Mouse (Mus musculus) brain, adult 2 months (tissue): Measurements from ENCODE around the gene Tedc2.

ENCODE experiments used
- DNase-seq: peaks from one replicate; pipeline ENCODE4 v3.0.0; 2011; ENCODE audit warnings: low read depth, low spot score

Gene Tedc2

DNA sequence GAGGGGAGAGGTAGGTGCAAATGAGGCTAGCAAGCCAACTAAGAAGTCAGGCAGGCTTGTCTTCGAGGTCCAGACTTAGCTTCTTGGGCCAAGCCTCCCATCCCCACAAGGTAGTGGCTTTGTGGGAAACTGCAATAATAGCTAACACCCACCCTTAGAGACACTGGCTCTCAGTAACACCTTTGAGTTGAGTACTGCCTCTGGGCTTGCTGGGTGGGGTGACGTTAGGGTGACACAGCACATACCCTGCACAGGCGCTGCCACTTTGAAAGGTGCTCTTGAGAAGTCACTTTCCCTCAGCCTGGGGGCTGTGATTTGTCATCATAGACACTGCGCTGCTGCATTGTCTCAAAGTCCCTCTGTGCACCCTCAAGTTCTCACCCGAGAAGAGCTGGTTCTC, 26.9 kb downstream of the Tedc2 start:
- DNase-seq, result no peak

DNA sequence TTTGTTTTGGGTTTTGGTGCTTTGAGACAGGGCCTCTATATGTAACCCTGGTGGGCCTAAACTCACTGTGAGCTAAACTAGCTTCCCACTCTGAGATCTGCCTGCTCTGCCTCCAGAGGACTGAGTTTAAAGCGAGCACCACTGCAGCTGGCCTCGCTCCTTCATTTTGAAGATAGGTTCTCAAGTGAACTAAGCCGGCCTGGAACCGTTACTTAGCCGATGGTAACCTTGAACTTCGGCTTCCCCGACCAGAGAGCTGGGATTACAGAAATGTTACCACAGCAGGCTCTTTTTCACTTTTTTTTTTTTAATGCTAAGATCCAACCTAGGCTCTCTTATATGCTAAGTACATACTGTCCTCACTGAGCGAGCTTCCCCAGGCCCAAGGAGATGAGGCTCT, 27.4 kb downstream of the Tedc2 start:
- DNase-seq, result no peak

DNA sequence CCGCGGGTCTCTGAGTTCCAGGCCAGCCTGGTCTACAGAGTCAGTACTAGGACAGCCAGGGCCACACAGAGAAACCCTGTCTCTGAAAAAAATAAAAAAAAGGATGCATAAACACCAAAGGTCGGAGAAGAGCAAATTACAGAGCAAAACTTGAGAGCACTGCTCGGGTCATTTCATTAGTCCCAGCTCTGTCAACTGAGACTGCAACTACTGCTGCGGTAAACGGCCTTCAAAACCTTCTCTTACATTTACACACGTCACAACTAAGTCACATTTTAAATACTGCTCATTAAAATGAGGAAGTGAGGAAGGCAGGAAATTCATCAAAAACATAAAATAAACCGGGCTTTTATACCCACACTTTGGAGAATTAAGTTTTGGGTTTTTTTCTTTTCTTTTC, 27.8 kb downstream of the Tedc2 start:
- DNase-seq, result no peak

DNA sequence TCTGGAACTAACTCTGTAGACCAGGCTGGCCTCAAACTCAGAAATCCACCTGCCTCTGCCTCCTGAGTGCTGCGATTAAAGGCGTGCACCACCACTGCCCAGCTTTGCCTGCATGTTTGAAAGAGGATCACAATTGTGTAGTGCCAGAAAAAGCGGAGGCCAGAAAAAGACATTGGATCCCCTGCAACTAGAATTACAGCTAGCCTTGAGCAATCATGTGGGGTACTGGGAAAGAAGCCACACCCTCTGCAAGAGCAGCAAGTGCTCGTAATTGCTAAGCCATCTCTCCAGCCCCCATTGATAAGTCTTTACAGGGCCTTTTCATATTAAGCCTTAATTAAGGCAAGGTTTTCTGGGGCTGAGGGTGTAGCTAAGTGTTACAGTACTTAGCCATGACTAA, 29.2 kb downstream of the Tedc2 start:
- peak; percentile 60 for DNase-seq

DNA sequence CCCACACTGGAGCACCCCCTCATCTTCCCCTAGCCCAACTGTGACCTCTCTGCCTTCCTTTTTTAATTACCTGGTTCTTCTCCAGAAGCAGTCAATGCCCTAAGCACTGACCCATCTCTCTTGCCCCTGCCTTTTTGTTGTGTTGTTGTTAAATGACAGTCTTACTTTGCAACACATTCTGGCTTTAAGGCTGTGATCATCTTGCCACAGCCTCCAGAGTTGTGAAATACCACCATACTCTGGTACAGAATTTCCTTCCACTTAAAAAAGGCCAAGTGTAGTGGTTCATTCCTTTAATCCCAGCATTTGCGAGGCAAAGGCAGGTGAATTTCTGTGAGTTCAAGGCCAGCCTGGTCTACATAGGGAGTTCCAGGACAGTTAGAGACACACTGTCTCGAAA, 29.7 kb downstream of the Tedc2 start:
- no peak for DNase-seq

DNA sequence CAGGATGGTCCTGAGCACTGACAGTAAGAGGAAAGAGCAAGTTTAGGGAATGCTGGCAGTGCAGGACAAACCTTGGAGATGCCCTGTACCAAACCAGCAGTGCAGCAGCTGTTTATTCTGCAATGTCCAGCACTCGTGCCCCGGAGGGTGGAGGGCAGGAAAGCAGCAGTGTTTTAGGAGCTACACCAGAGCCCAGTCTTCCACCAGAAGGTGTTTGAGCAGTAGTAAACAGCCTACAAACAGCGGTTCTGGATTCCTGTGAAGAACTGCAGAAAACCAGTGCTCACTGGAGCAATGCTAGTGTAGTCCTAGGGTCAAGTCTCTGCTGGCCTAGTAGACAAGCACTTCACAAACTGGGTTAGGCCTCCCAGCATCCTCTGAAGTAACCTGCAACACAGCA, 46.4 kb downstream of the Tedc2 start:
- DNase-seq, result no peak

DNA sequence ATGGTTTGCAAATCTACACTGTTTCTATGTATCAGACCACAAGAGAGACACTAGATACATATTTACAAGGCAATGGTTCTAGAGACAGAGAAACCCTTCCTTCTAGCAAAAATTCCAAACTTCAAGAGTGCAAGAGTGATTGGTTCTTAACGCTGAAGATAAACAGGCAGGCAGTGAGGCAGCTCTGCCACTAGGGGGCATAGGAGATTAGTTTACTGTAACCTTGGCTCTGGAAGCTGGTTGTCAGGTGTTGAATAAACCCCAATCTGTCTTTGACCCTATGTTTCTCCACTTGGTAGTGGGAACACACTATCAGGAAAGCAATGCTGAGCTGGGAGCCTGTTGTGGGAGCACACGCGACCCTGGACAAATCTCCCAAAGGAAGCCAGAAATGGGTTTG, 47.2 kb downstream of the Tedc2 start:
- DNase-seq, result peak; percentile 88

DNA sequence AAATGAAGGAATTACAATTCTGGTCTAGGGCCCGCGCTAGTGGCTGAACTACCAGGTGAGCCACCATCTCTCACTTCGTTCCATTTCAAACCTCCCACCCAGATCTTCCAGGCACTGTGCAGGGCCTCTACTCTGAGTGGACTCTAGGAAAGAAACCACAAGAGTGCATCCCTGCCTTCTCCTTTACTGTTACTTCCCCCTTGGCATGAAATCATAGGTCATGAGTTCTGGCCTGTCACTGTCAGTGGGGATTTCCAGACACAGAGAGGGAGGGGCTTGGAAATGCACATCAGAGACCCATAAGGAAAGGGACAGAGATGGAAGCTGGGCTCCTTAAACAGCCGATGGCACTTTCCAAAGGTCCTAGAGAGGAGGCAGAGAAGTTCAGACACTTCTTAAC, 48.9 kb downstream of the Tedc2 start:
- no peak for DNase-seq

DNA sequence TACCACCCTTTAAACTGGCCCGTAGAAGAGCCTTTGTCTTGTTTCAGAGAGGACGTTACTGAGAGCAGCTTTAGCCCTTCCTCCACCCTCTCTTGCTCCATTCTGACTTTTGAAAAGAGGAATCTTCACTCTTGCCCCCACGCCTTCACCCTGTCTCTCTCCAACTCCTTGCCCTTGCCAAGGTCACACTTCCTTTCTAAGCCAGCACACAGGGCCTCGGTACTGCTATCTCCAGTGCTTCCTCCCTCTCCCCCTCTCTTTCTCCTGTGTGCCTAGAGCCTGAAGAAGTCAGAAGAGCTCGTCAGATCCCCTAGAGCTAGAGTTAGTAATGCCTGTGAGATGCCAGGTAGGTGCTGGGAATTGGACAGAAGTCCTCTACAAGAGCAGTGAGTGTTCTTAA, 49.9 kb downstream of the Tedc2 start:
- DNase-seq, result no peak

DNA sequence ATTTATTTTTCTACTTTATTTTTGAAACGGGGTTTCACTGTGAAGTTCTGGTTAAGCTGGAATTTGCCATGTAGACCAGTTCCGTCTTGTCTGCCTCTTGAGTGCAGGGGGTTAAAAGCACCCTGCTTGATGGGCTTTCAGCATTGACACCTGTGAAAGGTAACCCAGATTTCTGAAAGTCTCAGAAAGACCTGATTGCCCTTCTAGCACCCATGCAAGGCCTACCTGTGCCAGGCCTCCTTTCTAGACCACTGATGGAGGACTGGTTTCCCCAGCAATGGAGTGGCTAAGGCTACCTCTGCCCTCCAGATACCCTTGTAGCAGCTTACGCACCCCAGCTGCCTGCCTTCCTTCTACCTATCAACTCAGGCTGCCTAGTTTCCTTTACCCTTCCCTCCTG, 50.5 kb downstream of the Tedc2 start:
- DNase-seq, result no peak

DNA sequence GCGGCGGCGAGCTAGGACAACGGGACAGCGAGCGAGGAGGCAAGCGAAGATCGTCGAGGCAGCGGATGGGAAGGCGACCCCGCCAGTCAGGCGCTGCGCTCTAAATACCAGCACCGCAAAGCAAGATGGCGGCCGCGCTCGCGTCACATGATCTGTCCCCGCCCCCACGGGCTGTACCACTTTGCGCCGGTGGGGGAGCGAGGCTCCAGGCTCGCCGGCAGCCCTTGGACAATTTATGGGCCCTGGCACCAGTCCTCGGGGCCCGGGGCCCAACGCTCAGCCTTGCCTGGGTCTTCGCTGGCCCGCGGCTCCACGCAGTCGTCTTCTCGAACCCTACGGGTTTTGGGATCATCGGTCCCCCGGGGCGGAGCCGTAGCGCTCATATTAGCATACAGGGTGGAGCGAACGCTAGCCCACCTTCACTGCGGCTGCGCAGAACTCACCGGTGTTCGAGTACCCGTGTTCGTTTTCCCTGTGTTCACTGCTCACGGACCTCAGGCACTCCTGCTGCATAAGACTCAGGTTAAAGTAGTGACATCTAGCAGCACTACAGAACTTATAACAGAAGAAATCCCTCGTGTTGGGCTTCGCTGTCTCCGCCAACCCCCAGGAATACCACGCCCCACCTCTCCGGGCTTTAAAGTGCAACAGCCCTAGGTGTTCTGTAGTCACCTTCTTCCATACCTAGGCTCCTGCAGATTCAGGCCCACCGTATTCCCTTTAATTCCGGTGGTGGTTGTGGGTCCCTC, 51.2 kb downstream of the Tedc2 start, which contains the start of gene Atp6v0c:
Gene Atp6v0c (minus strand): TSS at position 386 of the 749 bp plus-strand sequence.
- DNase-seq, result peak; percentile 98

DNA sequence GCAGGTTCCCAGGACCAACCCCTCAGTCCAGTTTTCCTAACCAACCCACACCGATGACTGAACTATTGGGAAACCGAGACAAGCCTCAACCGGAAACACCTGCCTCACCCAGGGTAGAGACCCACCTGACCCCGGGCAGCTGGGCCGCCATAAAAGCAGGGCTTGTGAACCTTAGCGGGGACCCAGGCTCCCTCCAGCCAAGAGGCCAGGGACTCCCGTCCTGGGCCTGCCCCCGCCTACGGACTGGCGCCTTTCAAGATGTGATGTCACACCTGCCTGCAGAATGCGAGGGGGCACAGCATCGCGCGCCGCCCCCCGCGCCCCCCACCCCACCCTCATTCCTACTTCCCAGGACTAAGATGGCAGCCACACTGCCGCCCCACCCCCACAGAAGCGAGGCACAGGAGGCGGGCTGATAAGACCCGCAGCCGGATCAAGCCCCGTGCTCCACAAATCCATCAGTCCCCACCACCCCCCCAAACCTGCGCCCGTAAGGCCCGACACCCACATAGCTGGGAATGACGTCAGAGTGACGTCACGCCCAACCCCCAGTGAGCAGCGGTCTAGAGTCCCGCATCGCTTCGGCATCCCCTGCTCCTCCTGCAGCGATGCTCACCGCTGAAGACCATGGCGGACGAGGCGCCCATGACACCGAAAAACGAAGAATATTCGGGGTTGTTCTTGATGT, 51.9 kb downstream of the Tedc2 start:
- peak; percentile 85 for DNase-seq

DNA sequence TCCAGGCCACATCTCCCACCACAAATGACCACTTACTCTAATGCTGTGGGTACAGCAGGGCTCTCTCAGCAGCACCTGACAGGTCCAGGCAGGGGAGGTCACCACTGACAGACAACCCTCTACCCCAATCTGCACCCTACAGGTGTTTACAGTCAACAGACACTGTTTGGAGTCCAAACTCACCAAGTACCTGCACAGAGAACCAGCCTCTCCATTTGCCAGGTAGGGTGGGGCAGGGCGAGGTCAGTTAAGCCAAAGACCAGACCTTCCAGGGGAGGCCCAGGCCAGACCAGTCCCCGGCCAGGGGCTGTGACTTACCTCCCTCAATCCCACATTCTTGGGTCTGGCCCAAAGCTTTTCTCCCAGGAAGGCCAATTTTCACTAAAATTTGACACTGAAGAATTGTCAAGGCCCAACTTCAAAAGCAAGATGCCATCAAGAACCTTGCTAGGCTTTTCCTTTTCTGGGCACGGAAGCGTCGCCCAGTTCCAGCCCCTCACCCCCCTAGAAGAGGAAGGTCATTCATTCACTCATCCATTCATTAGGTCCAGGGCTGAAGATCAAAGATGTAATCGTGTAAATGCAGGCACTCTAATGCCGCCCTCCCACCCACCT, 52.7 kb downstream of the Tedc2 start:
- DNase-seq, result no peak

DNA sequence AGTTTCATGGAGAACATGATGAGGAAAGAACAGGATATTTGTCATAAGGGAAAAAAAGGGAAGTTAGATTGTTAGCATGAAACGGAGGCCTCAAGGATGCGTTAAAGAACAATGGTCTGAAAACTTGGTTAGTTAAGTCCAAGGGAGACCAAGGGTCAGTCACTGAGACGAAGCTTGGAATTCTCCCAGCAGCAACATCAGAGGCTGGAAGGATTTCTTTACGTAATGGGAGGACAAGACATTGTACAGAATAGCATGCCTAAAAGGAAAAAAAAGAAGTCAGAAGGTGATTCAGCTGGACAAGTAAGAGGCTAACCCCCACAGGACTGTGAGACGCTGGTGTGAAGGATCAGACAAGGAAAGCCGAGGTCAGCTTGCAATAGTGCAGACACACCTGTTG, 53.5 kb downstream of the Tedc2 start:
- no peak for DNase-seq
